Mouse (Mus musculus): ENCODE results near the gene 1700020L24Rik. TPM values are rescaled to one million over a fixed set of nuclear protein-coding genes. Genes with fewer than 3 reads are reported as not detected.
A peak's percentile ranks its signal among the peaks of the same experiment; 100 is the strongest.

Gene 1700020L24Rik
- polyA plus RNA-seq, 1 experiment from 2014 or later = 1.0 TPM

GRCm38 (mm10) chr11:83448021-83448926, 10.8 kb downstream of the 1700020L24Rik start:
- H3K4me3 ChIP-seq (replicated peaks; ENCODE audit: low read length) = no peak overlapping the region
- peaks cover 23% of the 10 kb centered on the region for H3K27me3 ChIP-seq (replicated peaks; ENCODE audit: control insufficient read depth, insufficient read depth, low read length)
- no peak overlapping the region for H3K4me2 ChIP-seq (ENCODE audit: low read length)
- 52% methylated on average over 16 of the region's 16 CpGs for WGBS
- H3K36me3 ChIP-seq (ENCODE audit: control insufficient read depth, insufficient read depth) = no peaks in the 10 kb centered on the region
- no peak overlapping the region for H3K27ac ChIP-seq (ENCODE audit: low read length)
- H3K9ac ChIP-seq (replicated peaks; ENCODE audit: low read depth, low read length) = no peak overlapping the region
- H3K9me3 ChIP-seq (ENCODE audit: control insufficient read depth, low read length) = no peaks in the 10 kb centered on the region
- peaks cover 13% of the 10 kb centered on the region for H3K4me1 ChIP-seq (replicated peaks; ENCODE audit: control insufficient read depth, insufficient read depth, low read length)
- ATAC-seq = no peak

DNA sequence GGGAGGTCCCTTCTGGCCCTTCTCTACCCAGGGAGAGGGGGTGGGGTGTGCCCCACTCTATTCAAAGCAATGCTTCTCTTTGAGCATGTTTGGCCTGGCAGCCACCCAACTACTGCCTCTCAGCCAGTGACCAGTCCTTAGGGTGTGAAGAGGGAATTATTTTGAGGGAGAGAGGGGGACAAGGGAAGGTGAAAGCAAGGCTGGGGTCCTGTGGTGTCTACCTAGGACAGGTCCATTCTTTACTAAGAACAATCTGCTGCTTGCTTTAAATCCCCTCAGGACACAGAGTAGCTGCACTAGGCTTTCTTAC, 11.4 kb downstream of the 1700020L24Rik start:
- Histone ChIP-seq H3K9ac (replicated peaks; ENCODE audit: low read depth, low read length) (no peak overlapping the region), H3K4me3 (replicated peaks; ENCODE audit: low read length) (no peak overlapping the region), H3K9me3 (ENCODE audit: control insufficient read depth, low read length) (no peaks in the 10 kb centered on the region), H3K4me1 (replicated peaks; ENCODE audit: control insufficient read depth, insufficient read depth, low read length) (peaks cover 13% of the 10 kb centered on the region), H3K36me3 (ENCODE audit: control insufficient read depth, insufficient read depth) (no peaks in the 10 kb centered on the region), H3K27me3 (replicated peaks; ENCODE audit: control insufficient read depth, insufficient read depth, low read length) (peaks cover 17% of the 10 kb centered on the region), H3K4me2 (ENCODE audit: low read length) (no peak overlapping the region), H3K27ac (ENCODE audit: low read length) (no peak overlapping the region)
- peak; percentile 15; the same call in 1 of the 2 replicates for ATAC-seq

GRCm38 (mm10) chr11:83449298-83449697, 11.8 kb downstream of the 1700020L24Rik start:
- Histone ChIP-seq H3K4me2 (ENCODE audit: low read length) (no peak overlapping the region), H3K9me3 (ENCODE audit: control insufficient read depth, low read length) (no peaks in the 10 kb centered on the region), H3K27ac (ENCODE audit: low read length) (no peak overlapping the region), H3K27me3 (replicated peaks; ENCODE audit: control insufficient read depth, insufficient read depth, low read length) (peaks cover 13% of the 10 kb centered on the region), H3K9ac (replicated peaks; ENCODE audit: low read depth, low read length) (no peak overlapping the region), H3K4me3 (replicated peaks; ENCODE audit: low read length) (no peak overlapping the region), H3K4me1 (replicated peaks; ENCODE audit: control insufficient read depth, insufficient read depth, low read length) (peaks cover 13% of the 10 kb centered on the region), H3K36me3 (ENCODE audit: control insufficient read depth, insufficient read depth) (no peaks in the 10 kb centered on the region)
- WGBS = 71% methylated on average over 4 of the region's 4 CpGs
- ATAC-seq = no peak

DNA sequence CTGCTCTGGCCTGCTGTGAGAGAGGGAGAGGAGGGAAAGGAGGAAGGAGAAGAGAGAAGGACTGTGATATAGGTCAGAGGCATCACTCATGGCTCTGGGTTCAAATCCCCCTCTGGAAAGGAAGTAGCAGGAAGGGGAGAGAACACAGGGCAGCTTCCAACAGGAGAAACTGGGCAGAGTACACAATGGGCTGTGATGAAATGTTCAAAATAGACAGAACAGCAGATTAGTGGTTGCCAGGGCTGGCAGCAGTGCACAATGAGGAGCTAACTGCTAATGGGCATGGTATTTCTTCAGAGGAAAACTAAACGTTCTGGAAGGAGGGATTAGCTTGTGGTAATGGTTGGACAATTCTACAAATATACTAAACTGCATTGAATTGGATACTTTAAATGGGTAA, 13.1 kb downstream of the 1700020L24Rik start:
- Histone ChIP-seq H3K27me3 (replicated peaks; ENCODE audit: control insufficient read depth, insufficient read depth, low read length) (peaks cover under 1% of the 10 kb centered on the region), H3K4me2 (ENCODE audit: low read length) (no peak overlapping the region), H3K27ac (ENCODE audit: low read length) (no peak overlapping the region), H3K4me3 (replicated peaks; ENCODE audit: low read length) (no peak overlapping the region), H3K9ac (replicated peaks; ENCODE audit: low read depth, low read length) (no peak overlapping the region), H3K9me3 (ENCODE audit: control insufficient read depth, low read length) (no peaks in the 10 kb centered on the region), H3K36me3 (ENCODE audit: control insufficient read depth, insufficient read depth) (no peaks in the 10 kb centered on the region), H3K4me1 (replicated peaks; ENCODE audit: control insufficient read depth, insufficient read depth, low read length) (peaks cover 9% of the 10 kb centered on the region)
- 6% methylated on average over 1 of the region's 1 CpGs for WGBS
- ATAC-seq = no peak

DNA sequence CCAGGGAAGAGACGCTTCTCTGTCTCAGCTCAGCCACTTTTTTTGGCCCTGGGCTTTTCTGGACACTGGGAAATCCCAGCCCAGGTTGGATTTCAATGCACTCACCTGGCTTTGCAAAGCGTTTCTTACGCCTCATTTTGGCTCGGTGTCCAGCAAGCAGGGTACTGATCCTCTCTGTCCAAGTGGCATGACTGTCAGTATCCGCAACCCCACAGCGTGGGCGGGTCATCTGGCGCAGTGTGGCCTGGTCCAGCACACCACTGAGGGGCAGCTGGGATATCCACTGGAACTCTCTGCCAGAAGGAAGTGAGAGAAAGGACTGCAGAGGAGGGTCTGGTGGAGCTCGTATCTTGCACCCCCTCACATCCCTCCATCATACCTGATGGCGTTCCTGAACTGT, 13.8 kb downstream of the 1700020L24Rik start:
- Histone ChIP-seq H3K27me3 (replicated peaks; ENCODE audit: control insufficient read depth, insufficient read depth, low read length) (no peaks in the 10 kb centered on the region; the same call in 1 of the 2 replicates), H3K27ac (ENCODE audit: low read length) (no peak overlapping the region), H3K4me3 (replicated peaks; ENCODE audit: low read length) (no peak overlapping the region), H3K4me1 (replicated peaks; ENCODE audit: control insufficient read depth, insufficient read depth, low read length) (peaks cover 9% of the 10 kb centered on the region), H3K4me2 (ENCODE audit: low read length) (no peak overlapping the region), H3K9ac (replicated peaks; ENCODE audit: low read depth, low read length) (no peak overlapping the region), H3K36me3 (ENCODE audit: control insufficient read depth, insufficient read depth) (no peaks in the 10 kb centered on the region), H3K9me3 (ENCODE audit: control insufficient read depth, low read length) (no peaks in the 10 kb centered on the region)
- WGBS = 89% methylated on average over 10 of the region's 10 CpGs
- ATAC-seq = no peak

GRCm38 (mm10) chr11:83454548-83454947, 17.1 kb downstream of the 1700020L24Rik start:
- no peak overlapping the region for H3K9ac ChIP-seq (replicated peaks; ENCODE audit: low read depth, low read length)
- no peak for ATAC-seq
- no peak overlapping the region for H3K4me3 ChIP-seq (replicated peaks; ENCODE audit: low read length)
- no peaks in the 10 kb centered on the region for H3K9me3 ChIP-seq (ENCODE audit: control insufficient read depth, low read length)
- H3K27ac ChIP-seq (ENCODE audit: low read length) = no peak overlapping the region
- H3K27me3 ChIP-seq (replicated peaks; ENCODE audit: control insufficient read depth, insufficient read depth, low read length) = no peaks in the 10 kb centered on the region
- H3K36me3 ChIP-seq (ENCODE audit: control insufficient read depth, insufficient read depth) = no peaks in the 10 kb centered on the region
- WGBS = 31% methylated on average over 4 of the region's 4 CpGs
- H3K4me2 ChIP-seq (ENCODE audit: low read length) = no peak overlapping the region
- no peaks in the 10 kb centered on the region for H3K4me1 ChIP-seq (replicated peaks; ENCODE audit: control insufficient read depth, insufficient read depth, low read length)

- no peak for ATAC-seq
- no peaks in the 10 kb centered on the region for H3K27me3 ChIP-seq (replicated peaks; ENCODE audit: control insufficient read depth, insufficient read depth, low read length)
- H3K4me3 ChIP-seq (replicated peaks; ENCODE audit: low read length) = no peak overlapping the region
- H3K9ac ChIP-seq (replicated peaks; ENCODE audit: low read depth, low read length) = no peak overlapping the region
- H3K4me2 ChIP-seq (ENCODE audit: low read length) = no peak overlapping the region
- no peaks in the 10 kb centered on the region for H3K4me1 ChIP-seq (replicated peaks; ENCODE audit: control insufficient read depth, insufficient read depth, low read length)
- no peaks in the 10 kb centered on the region for H3K36me3 ChIP-seq (ENCODE audit: control insufficient read depth, insufficient read depth)
- no peak overlapping the region for H3K27ac ChIP-seq (ENCODE audit: low read length)
- 71% methylated on average over 3 of the region's 3 CpGs for WGBS
- no peaks in the 10 kb centered on the region for H3K9me3 ChIP-seq (ENCODE audit: control insufficient read depth, low read length)
These were observed 18.1 kb downstream of the 1700020L24Rik start for GRCm38 (mm10) chr11:83455608-83456007.

DNA sequence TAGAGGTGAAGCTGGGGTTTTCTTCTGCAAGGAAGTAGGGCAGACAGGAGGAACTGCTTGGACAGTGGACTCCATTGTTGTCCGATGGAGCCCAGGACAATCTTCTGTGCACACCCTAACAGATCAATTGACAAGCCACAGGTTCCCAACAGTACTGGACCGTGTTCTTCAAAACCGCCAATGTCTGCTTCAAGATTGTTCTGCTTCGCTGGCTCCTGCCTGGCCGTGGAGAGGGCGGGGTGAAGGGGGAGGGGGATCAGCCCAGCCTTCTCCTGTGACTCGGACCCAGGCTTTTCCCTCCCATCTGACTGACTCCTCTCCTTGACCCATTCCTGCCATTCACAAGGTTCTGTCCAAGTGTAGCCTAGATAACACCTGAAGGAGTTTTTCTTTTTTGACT, 19.8 kb downstream of the 1700020L24Rik start:
- 28% methylated on average over 7 of the region's 7 CpGs for WGBS
- peaks cover 3% of the 10 kb centered on the region for H3K27me3 ChIP-seq (replicated peaks; ENCODE audit: control insufficient read depth, insufficient read depth, low read length)
- ATAC-seq = no peak
- H3K36me3 ChIP-seq (ENCODE audit: control insufficient read depth, insufficient read depth) = no peaks in the 10 kb centered on the region
- no peak overlapping the region for H3K27ac ChIP-seq (ENCODE audit: low read length)
- H3K4me1 ChIP-seq (replicated peaks; ENCODE audit: control insufficient read depth, insufficient read depth, low read length) = no peaks in the 10 kb centered on the region
- no peak overlapping the region for H3K4me2 ChIP-seq (ENCODE audit: low read length)
- H3K9ac ChIP-seq (replicated peaks; ENCODE audit: low read depth, low read length) = no peak overlapping the region
- H3K9me3 ChIP-seq (ENCODE audit: control insufficient read depth, low read length) = no peaks in the 10 kb centered on the region
- H3K4me3 ChIP-seq (replicated peaks; ENCODE audit: low read length) = no peak overlapping the region

DNA sequence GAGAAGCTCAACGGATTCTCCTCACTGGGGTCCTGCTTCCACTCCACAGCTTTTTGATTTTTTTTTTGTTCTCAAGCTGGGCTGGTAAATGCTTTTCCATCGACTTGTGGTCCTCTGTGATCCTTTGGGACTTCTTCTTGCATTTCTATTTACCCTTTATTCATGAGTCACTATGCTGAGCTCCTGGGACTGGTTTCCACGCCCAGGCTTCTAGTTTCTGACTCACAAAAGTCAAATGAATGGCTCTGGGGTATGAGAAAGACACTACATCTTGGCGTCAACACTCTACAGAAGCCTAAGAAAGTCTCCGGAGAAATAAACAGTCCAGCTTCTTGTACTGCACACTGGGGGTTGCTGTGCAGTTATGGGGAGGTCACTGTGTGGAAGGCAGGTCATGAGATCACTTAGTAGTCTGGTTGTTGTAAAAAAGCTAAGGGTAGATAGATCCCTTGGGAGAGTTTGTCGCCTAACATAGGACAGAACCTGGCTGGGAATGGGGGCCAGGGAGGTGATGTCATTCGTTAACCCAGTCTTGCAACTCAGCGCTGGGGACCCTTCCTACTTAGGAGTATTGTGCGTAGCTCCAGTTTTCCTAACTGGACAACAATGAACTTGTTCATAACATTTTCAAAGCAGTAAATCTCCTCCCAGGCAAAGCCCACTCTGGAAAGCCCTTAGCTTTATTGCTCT, 20.6 kb downstream of the 1700020L24Rik start:
- no peaks in the 10 kb centered on the region for H3K36me3 ChIP-seq (ENCODE audit: control insufficient read depth, insufficient read depth)
- 48% methylated on average over 9 of the region's 9 CpGs for WGBS
- H3K4me2 ChIP-seq (ENCODE audit: low read length) = no peak overlapping the region
- no peak for ATAC-seq
- H3K9ac ChIP-seq (replicated peaks; ENCODE audit: low read depth, low read length) = no peak overlapping the region
- no peak overlapping the region for H3K27ac ChIP-seq (ENCODE audit: low read length)
- peaks cover 4% of the 10 kb centered on the region for H3K27me3 ChIP-seq (replicated peaks; ENCODE audit: control insufficient read depth, insufficient read depth, low read length)
- H3K9me3 ChIP-seq (ENCODE audit: control insufficient read depth, low read length) = no peaks in the 10 kb centered on the region
- H3K4me1 ChIP-seq (replicated peaks; ENCODE audit: control insufficient read depth, insufficient read depth, low read length) = peaks cover 7% of the 10 kb centered on the region
- no peak overlapping the region for H3K4me3 ChIP-seq (replicated peaks; ENCODE audit: low read length)

Measured in forebrain, embryonic 16.5 days (tissue).